Mouse (Mus musculus): Measurements from ENCODE around the gene Gm14296. TPM values are rescaled to one million over a fixed set of nuclear protein-coding genes. Genes with fewer than 3 reads are reported as not detected.
"Not testable (repeated sequence)": the region's sequence is repeated elsewhere in the genome, so short reads cannot be mapped to it uniquely, and the experiment has no call there.

The Gm14296 gene
- 11.3 and 12.2 TPM in 2 replicates for polyA plus RNA-seq (2014; fragmentation: Nextera tagmentation; extraction: Ambion mirVana)

DNA sequence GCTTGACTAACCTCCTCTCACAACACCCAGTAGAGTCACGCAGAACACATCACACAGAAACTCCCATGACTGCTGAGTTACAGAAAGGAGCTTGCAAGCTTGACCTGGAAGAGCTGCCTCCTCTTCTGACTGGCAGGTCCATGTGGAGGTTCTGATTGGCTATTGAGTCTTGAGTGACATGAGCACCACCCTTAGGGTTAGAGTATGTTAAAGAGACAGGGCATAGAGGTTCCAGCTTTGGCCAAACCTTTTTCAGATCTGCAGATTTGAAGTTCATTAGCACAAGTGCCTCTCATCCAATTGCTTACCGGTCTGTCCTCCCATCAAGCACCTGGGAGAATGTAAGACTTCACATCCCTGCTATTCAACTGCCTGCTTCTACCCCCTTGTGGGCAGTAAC is at the start of gene Gm14296:
TSS of gene Gm14296 (minus strand) at position 101 of the 400 bp plus-strand sequence.
- not testable (repeated sequence) for H3K9me3 ChIP-seq (ENCODE audit: control insufficient read depth, low read length); H3K9ac ChIP-seq (ENCODE audit: low read depth, low read length); ATAC-seq (replicated peaks; ENCODE audit: low FRiP score); H3K4me3 ChIP-seq (ENCODE audit: low read depth, low read length); H3K4me2 ChIP-seq; H3K27me3 ChIP-seq (replicated peaks; ENCODE audit: control insufficient read depth, insufficient read depth, low read length); H3K27ac ChIP-seq (ENCODE audit: low read depth, low read length); H3K36me3 ChIP-seq (ENCODE audit: control insufficient read depth, insufficient read depth, low read length); H3K4me1 ChIP-seq (replicated peaks; ENCODE audit: control insufficient read depth, insufficient read depth, low read length); DNase-seq (ENCODE audit: low spot score)
- no CpG with 5 or more reads among the region's 2 CpGs for WGBS

DNA sequence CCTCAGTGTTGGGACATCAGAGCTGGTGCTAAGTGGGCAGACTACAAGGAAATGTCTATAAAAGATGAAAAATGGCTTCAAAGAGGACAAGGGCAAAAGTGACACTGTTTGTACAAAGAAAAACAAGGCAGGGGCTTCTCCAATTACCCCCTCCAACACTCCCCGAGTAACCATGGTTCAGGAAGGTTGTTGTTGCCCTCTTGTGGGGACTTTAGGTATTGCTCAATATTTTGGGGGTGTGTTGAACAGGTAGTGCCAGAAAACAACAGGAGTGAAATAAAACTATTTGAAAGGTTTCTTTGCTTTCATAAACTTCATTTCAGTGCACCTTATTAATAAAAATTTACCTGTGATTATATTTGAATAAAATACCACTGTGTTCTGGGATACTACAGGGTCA is 22.1 kb downstream of the Gm14296 start:
- H3K4me1 ChIP-seq (replicated peaks; ENCODE audit: control insufficient read depth, insufficient read depth, low read length); H3K27ac ChIP-seq (ENCODE audit: low read depth, low read length); H3K36me3 ChIP-seq (ENCODE audit: control insufficient read depth, insufficient read depth, low read length); DNase-seq (ENCODE audit: low spot score); ATAC-seq (replicated peaks; ENCODE audit: low FRiP score); H3K9me3 ChIP-seq (ENCODE audit: control insufficient read depth, low read length); H3K4me3 ChIP-seq (ENCODE audit: low read depth, low read length); H3K9ac ChIP-seq (ENCODE audit: low read depth, low read length); H3K4me2 ChIP-seq; H3K27me3 ChIP-seq (replicated peaks; ENCODE audit: control insufficient read depth, insufficient read depth, low read length): not testable (repeated sequence)
- no CpG with 5 or more reads among the region's 1 CpGs for WGBS

Other genes with a start within 250 kb of the Gm14296 start
- gene Gm14305, start 219.5 kb downstream of the Gm14296 start, polyA plus RNA-seq (2014; fragmentation: Nextera tagmentation; extraction: Ambion mirVana): 14.6 and 16.4 TPM in 2 replicates
- gene Gm14295, start 129.2 kb downstream of the Gm14296 start, polyA plus RNA-seq (2014; fragmentation: Nextera tagmentation; extraction: Ambion mirVana): 9.7 and 10.1 TPM in 2 replicates
- gene Gm14408, start 96.7 kb downstream of the Gm14296 start, polyA plus RNA-seq (2014; fragmentation: Nextera tagmentation; extraction: Ambion mirVana): not detected in 2 replicates
- 6.7 and 7.4 TPM in 2 replicates for gene Gm14419, start 73.1 kb upstream of the Gm14296 start, polyA plus RNA-seq (2014; fragmentation: Nextera tagmentation; extraction: Ambion mirVana)
- 0.19 TPM in 1 of 2 replicates, not detected in the other for gene Gm14401, start 146.5 kb upstream of the Gm14296 start, polyA plus RNA-seq (2014; fragmentation: Nextera tagmentation; extraction: Ambion mirVana)